Comparison of ENCODE assay signal across 14 mouse cellular contexts in genomic region chr3:156817452-156817851, GRCm38 (mm10).
"Had no signal": no experiment of that assay in that cellular context is flagged by ENCODE, and none has a peak within 500 bp of the region (broad histone marks: within the 10 kb centered on the region; RNA-seq: fewer than 3 reads in every experiment).

No protein-coding gene starts in this region.

- DNase-seq: kidney, adult 18-20 months; kidney, postnatal 25 days; liver, postnatal 0 days; lung, embryonic 14.5 days; thymus, adult 18-20 months; thymus, postnatal 36 days had no signal

- H3K9ac ChIP-seq: intestine, embryonic 15.5 days; liver, embryonic 14.5 days; liver, postnatal 0 days; lung, embryonic 14.5 days; midbrain, embryonic 13.5 days had no signal

- H3K27ac ChIP-seq: intestine, embryonic 15.5 days; liver, embryonic 14.5 days; macrophage; midbrain, embryonic 10.5 days; midbrain, embryonic 13.5 days had no signal

- ATAC-seq: intestine, embryonic 15.5 days; liver, postnatal 0 days; lung, postnatal 0 days; midbrain, embryonic 13.5 days; midbrain, embryonic 16.5 days had no signal

- H3K9me3 ChIP-seq: intestine, embryonic 15.5 days; midbrain, embryonic 10.5 days; midbrain, embryonic 13.5 days had no signal

- H3K4me2 ChIP-seq: intestine, embryonic 15.5 days; liver, embryonic 11.5 days; lung, embryonic 14.5 days; midbrain, embryonic 13.5 days had no signal

- H3K4me3 ChIP-seq: intestine, embryonic 15.5 days; midbrain, embryonic 10.5 days; midbrain, embryonic 13.5 days had no signal

- H3K4me1 ChIP-seq: intestine, embryonic 15.5 days; midbrain, embryonic 13.5 days had no signal

- H3K27me3 ChIP-seq: intestine, embryonic 15.5 days; midbrain, embryonic 13.5 days had no signal

- H3K36me3 ChIP-seq: intestine, embryonic 15.5 days; midbrain, embryonic 10.5 days; midbrain, embryonic 13.5 days had no signal
